Mouse (Mus musculus): ENCODE data around the gene Wdr64. TPM values are rescaled to one million over a fixed set of nuclear protein-coding genes. Genes with fewer than 3 reads are reported as not detected.

The Wdr64 gene
- total and polyA plus RNA-seq, 3 experiments = not detected

DNA sequence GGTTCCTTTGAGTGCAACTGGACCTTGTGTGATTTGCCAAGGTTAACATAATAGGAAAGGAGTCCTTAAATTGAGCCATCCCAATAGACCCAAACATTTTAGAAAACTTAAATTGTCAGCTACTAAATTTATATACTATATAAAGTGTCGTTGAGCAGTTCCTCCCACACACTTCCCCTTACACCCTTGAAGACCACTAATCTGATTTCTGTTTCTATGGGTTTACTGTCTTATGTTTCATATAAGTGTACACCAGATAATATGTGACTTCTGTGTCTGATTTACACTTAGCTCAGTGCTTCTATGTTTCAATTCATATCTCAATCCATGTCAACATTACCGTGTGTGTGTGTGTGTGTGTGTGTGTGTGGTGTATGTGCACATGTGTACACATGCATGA, 130.8 kb downstream of the Wdr64 start:
- H3K79me2 ChIP-seq (replicated peaks; ENCODE audit: control insufficient read depth, insufficient read depth, low read length) = no peaks in the 10 kb centered on the region
- no peak for DNase-seq
- H3K27me3 ChIP-seq (ENCODE audit: control insufficient read depth, insufficient read depth, low read length) = no peaks in the 10 kb centered on the region
- intact Hi-C loops (cut with DNase I) = no loop called here
- no peak overlapping the region for H3K27ac ChIP-seq
- H3K9ac ChIP-seq (ENCODE audit: low read depth, low read length) = no peak overlapping the region
- H3K4me1 ChIP-seq (ENCODE audit: control insufficient read depth, insufficient read depth, low read length) = no peaks in the 10 kb centered on the region
- no peak for TF ChIP-seq POLR2A (IDR thresholded peaks at IDR 0.05; ENCODE audit: insufficient read depth, low read depth, low read length)
- no peak for TF ChIP-seq EP300 (IDR thresholded peaks at IDR 0.05; ENCODE audit: insufficient read depth, low read depth, low read length)
- no peak for TF ChIP-seq CTCF (IDR thresholded peaks at IDR 0.05)
- H3K36me3 ChIP-seq (ENCODE audit: control insufficient read depth, insufficient read depth, low read length) = no peaks in the 10 kb centered on the region
- H3K4me3 ChIP-seq = no peak overlapping the region
- WGBS = 69% methylated on average over 2 of the region's 2 CpGs

DNA sequence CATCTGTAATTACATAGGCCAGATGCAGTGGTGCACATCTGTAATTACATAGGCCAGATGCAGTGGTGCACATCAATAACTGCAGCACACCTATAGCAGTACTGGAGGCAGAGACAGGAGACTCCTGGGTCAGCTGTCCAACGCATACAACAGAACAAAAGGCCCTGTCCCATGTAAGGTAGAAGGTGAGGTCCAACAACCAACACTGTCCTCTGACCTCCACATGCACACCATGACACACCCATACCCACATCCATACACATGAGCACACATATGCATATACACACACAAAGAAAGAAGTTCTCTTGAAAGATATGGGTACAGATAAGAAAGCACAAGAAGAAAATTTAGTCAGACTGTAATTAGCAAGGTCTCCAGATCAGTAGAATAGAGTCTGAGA, 157.1 kb downstream of the Wdr64 start:
- no peak for DNase-seq
- Histone ChIP-seq H3K79me2 (replicated peaks; ENCODE audit: control insufficient read depth, insufficient read depth, low read length) (no peaks in the 10 kb centered on the region), H3K4me3 (no peak overlapping the region), H3K9ac (ENCODE audit: low read depth, low read length) (no peak overlapping the region), H3K27ac (no peak overlapping the region), H3K4me1 (ENCODE audit: control insufficient read depth, insufficient read depth, low read length) (peaks cover 2% of the 10 kb centered on the region), H3K36me3 (ENCODE audit: control insufficient read depth, insufficient read depth, low read length) (peaks cover 7% of the 10 kb centered on the region), H3K27me3 (ENCODE audit: control insufficient read depth, insufficient read depth, low read length) (no peaks in the 10 kb centered on the region)
- 85% methylated on average over 1 of the region's 1 CpGs for WGBS
- no peak for TF ChIP-seq EP300 (IDR thresholded peaks at IDR 0.05; ENCODE audit: insufficient read depth, low read depth, low read length)
- no peak for TF ChIP-seq POLR2A (IDR thresholded peaks at IDR 0.05; ENCODE audit: insufficient read depth, low read depth, low read length)
- TF ChIP-seq CTCF (IDR thresholded peaks at IDR 0.05) = no peak
- intact Hi-C loops (cut with DNase I) = no loop called here

Other genes starting within 250 kb of the Wdr64 start
- gene Rgs7, start 206.1 kb upstream of the Wdr64 start, total RNA-seq (2021) = 1 to 10 TPM; 1.3 to 1.8 TPM
- 3.0 and 4.8 TPM in 2 replicates for gene Rgs7, start 206.1 kb upstream of the Wdr64 start, polyA plus RNA-seq (2012; rRNA removed)
- gene Kmo, start 78.2 kb upstream of the Wdr64 start, total RNA-seq (2021) = under 1 TPM; 0.20 to 0.34 TPM
- gene Kmo, start 78.2 kb upstream of the Wdr64 start, polyA plus RNA-seq (2012; rRNA removed) = 0.49 and 0.59 TPM in 2 replicates
- gene Fh1, start 73.0 kb upstream of the Wdr64 start, total RNA-seq (2021) = 100 to 1,000 TPM; 504 to 594 TPM
- gene Fh1, start 73.0 kb upstream of the Wdr64 start, polyA plus RNA-seq (2012; rRNA removed) = 257 and 465 TPM in 2 replicates
- 1 to 10 TPM; 5.6 to 6.6 TPM for gene Opn3, start 5.8 kb upstream of the Wdr64 start, total RNA-seq (2021)
- 2.2 and 3.0 TPM in 2 replicates for gene Opn3, start 5.8 kb upstream of the Wdr64 start, polyA plus RNA-seq (2012; rRNA removed)
- 1 to 10 TPM; 8.9 to 9.4 TPM for gene Chml, start 5.7 kb upstream of the Wdr64 start, total RNA-seq (2021)
- 1.4 and 2.5 TPM in 2 replicates for gene Chml, start 5.7 kb upstream of the Wdr64 start, polyA plus RNA-seq (2012; rRNA removed)
- gene Exo1, start 182.0 kb downstream of the Wdr64 start, total RNA-seq (2021) = under 1 TPM in 1 of 2 experiments, not detected in 1; 0.68 TPM
- gene Exo1, start 182.0 kb downstream of the Wdr64 start, polyA plus RNA-seq (2012; rRNA removed) = 0.02 and 0.03 TPM in 2 replicates
- gene Gm38100, start 221.7 kb downstream of the Wdr64 start, total RNA-seq (2021) = not detected
- not detected in 2 replicates for gene Gm38100, start 221.7 kb downstream of the Wdr64 start, polyA plus RNA-seq (2012; rRNA removed)

Data from heart, adult 2 months (tissue).